In the genomic region with DNA sequence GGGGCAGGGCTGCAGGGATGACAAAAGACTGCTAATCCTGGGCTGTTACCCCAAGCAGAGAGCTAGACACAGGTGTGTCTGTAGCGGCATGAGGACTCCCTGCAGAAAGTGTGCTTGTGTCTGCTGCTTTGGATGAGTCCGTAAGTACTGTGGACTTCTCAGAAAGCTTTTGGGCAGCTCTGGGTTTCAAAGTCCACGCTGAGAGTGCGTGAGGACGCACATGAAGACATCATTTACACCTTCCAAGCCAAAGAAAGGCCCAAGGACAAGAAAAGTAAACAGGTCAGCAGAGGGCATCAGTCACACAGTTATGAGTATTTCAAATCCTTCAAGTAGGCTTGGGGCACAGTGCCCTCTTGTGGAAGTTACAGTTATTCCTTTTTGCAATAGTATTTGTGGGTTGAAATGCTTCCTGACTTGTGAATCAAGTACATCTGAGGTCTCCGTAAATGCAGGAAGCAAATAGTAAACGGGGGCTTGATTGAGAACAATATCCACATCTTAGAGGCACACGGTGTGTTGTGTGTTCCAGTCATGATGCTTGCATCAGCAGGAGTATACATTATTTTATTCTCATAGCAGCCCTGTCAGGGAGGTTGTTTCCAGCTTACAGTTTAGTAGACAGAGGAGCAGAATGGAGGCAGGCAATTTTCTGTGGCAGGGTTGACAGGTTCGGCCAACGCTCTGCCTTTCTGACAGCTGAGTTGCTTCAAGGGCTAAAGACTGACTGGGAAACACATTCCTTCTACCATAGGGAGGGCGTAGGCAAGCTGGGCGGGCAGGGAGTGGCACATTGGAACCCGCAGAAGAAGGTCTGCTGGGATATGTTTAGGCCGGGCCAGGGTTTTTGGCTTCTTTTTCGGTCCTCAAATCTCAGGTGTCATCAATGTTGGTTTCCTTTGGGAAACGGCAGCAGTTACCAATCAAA, we compare ENCODE assay signal across 8 mouse cellular contexts. TPM values are rescaled to one million over a fixed set of nuclear protein-coding genes. Genes with fewer than 3 reads are reported as not detected.
DNase-seq lines count a peak whose midpoint lies in the region; ATAC-seq and TF ChIP-seq lines count a peak whose summit lies in the region.

No protein-coding gene starts in this region.

- no peak for TF ChIP-seq POLR2A in MEL (IDR thresholded peaks at IDR 0.05; ENCODE audit: control insufficient read depth in 1 of 2, insufficient read depth in 1 of 2, low read depth in 1 of 2, low read length in 2 of 2, poor library complexity in 1 of 2)

- 51% methylated on average over 16 of the region's 16 CpGs for WGBS in forebrain, embryonic 15.5 days
- 39% methylated on average over 16 of the region's 16 CpGs for WGBS in lung, embryonic 15.5 days

- peaks cover 2 to 4% of the 10 kb centered on the region in 2 experiments; a peak in 3 of 4 replicates for H3K27me3 ChIP-seq in MEL (ENCODE audit: control insufficient read depth in 1 of 2, insufficient read depth in 2 of 2, low read length in 2 of 2)
- H3K27me3 ChIP-seq in forebrain, embryonic 15.5 days = no peaks in the 10 kb centered on the region
- H3K27me3 ChIP-seq in lung, embryonic 15.5 days = no peaks in the 10 kb centered on the region

- H3K9me3 ChIP-seq in MEL (replicated peaks; ENCODE audit: insufficient read depth, low read length) = no peaks in the 10 kb centered on the region
- no peaks in the 10 kb centered on the region for H3K9me3 ChIP-seq in forebrain, embryonic 15.5 days
- no peaks in the 10 kb centered on the region for H3K9me3 ChIP-seq in lung, embryonic 15.5 days

- H3K36me3 ChIP-seq in MEL (ENCODE audit: control insufficient read depth in 1 of 2, insufficient read depth in 2 of 2, low read length in 2 of 2) = 0 out of 4 replicates have a peak, but pooled peaks cover 0 to 4% of the 10 kb centered on the region in 2 experiments
- H3K36me3 ChIP-seq in forebrain, embryonic 15.5 days = no peaks in the 10 kb centered on the region
- 0 out of 2 replicates have a peak, but pooled peaks cover 2% of the 10 kb centered on the region for H3K36me3 ChIP-seq in lung, embryonic 15.5 days

- H3K79me2 ChIP-seq in MEL (ENCODE audit: control insufficient read depth, insufficient read depth, low read length, poor library complexity) = no peaks in the 10 kb centered on the region

- H3K4me1 ChIP-seq in MEL (ENCODE audit: control insufficient read depth in 1 of 2, insufficient read depth in 2 of 2, low read length in 2 of 2) = no peaks in the 10 kb centered on the region
- peaks cover 3% of the 10 kb centered on the region; the same call in 1 of the 2 replicates for H3K4me1 ChIP-seq in forebrain, embryonic 15.5 days
- peaks cover 10% of the 10 kb centered on the region for H3K4me1 ChIP-seq in lung, embryonic 15.5 days

- no peak overlapping the region for H3K4me2 ChIP-seq in forebrain, embryonic 15.5 days (replicated peaks)
- H3K4me2 ChIP-seq in lung, embryonic 15.5 days = no peak overlapping the region; the same call in 1 of the 2 replicates

- H3K9ac ChIP-seq in MEL (ENCODE audit: control insufficient read depth, low read depth, low read length, poor library complexity, severe bottlenecking) = no peak overlapping the region
- no peak overlapping the region for H3K9ac ChIP-seq in forebrain, embryonic 15.5 days (replicated peaks)
- no peak overlapping the region for H3K9ac ChIP-seq in lung, embryonic 15.5 days

- H3K27ac ChIP-seq in MEL (ENCODE audit: control insufficient read depth, low read depth, low read length) = no peak overlapping the region
- no peak overlapping the region for H3K27ac ChIP-seq in forebrain, embryonic 15.5 days (replicated peaks)
- H3K27ac ChIP-seq in layer of hippocampus, adult 2 months = no peak overlapping the region
- no peak overlapping the region for H3K27ac ChIP-seq in lung, embryonic 15.5 days

- TF ChIP-seq CTCF in MEL (IDR thresholded peaks at IDR 0.05 in 2 of 3, conservative IDR thresholded peaks at IDR 0.05 in 1 of 3; ENCODE audit: control insufficient read depth in 1 of 3, insufficient read depth in 1 of 3, low read depth in 2 of 3, low read length in 3 of 3, poor library complexity in 1 of 3, severe bottlenecking in 1 of 3) = peak; percentile 25 to 99 (median 72); a peak in 5 of 6 replicates
- peak; percentile 95 for TF ChIP-seq CTCF in layer of hippocampus, adult 2 months (conservative IDR thresholded peaks at IDR 0.05)

- peak; percentile 91 for DNase-seq in MEL (ENCODE audit: low read depth, low spot score)
- peak; percentile 57 for DNase-seq in cerebellum, adult 11-12 months
- DNase-seq in heart, postnatal 4 days = peak; percentile 84
- peak; percentile 73 to 85 for DNase-seq in layer of hippocampus, adult 2 months (ENCODE audit: low spot score in 2 of 2)
- peak; percentile 36 for DNase-seq in ovary, postnatal 10 days (ENCODE audit: low spot score)
- DNase-seq in thymus, postnatal 0 days (ENCODE audit: low spot score) = peak; percentile 91

- no peak overlapping the region for H3K4me3 ChIP-seq in MEL (ENCODE audit: control insufficient read depth in 1 of 2, insufficient read depth in 1 of 2, low read depth in 2 of 2, low read length in 2 of 2)
- H3K4me3 ChIP-seq in forebrain, embryonic 15.5 days = no peak overlapping the region
- H3K4me3 ChIP-seq in layer of hippocampus, adult 2 months = no peak overlapping the region
- no peak overlapping the region for H3K4me3 ChIP-seq in lung, embryonic 15.5 days

- no peak for TF ChIP-seq EP300 in MEL (IDR thresholded peaks at IDR 0.05; ENCODE audit: low read depth in 1 of 2, low read length in 2 of 2)

- TF ChIP-seq RAD21 in MEL (IDR thresholded peaks at IDR 0.05; ENCODE audit: low read depth, low read length) = peak; percentile 96

- peak; percentile 76 for ATAC-seq in forebrain, embryonic 15.5 days (replicated peaks)
- peak; percentile 79; the same call in 1 of the 2 replicates for ATAC-seq in lung, embryonic 15.5 days (ENCODE audit: borderline replicate concordance, extremely low read depth, low FRiP score, low TSS enrichment)

TF ChIP-seq in MEL, 35 proteins besides CTCF, POLR2A, EP300 and RAD21:
- 0 out of 2 replicates have a peak, but pooled peaks have one; percentile 22 for TF ChIP-seq ZNF384 (IDR thresholded peaks at IDR 0.05; ENCODE audit: low read depth, low read length)
- TF ChIP-seq SMC3 (IDR thresholded peaks at IDR 0.05; ENCODE audit: low read depth, low read length) = peak; percentile 93
- TF ChIP-seq ZC3H11A (IDR thresholded peaks at IDR 0.05; ENCODE audit: low read depth, low read length) = peak; percentile 97
- TF ChIP-seq SIN3A (IDR thresholded peaks at IDR 0.05; ENCODE audit: low read length) = peak; percentile 66; the same call in 1 of the 2 replicates
- no peak for TF ChIP-seq ZKSCAN1 (IDR thresholded peaks at IDR 0.05; ENCODE audit: low read depth, low read length)
- TF ChIP-seq MYB (IDR thresholded peaks at IDR 0.05; ENCODE audit: low read depth, low read length) = no peak
- TF ChIP-seq MAFK (IDR thresholded peaks at IDR 0.05; ENCODE audit: borderline replicate concordance, low read depth, low read length) = no peak
TF ChIP-seq in MEL: peak in this region for 4.

RNA-seq across cellular contexts. Expression of a gene that starts 2.9 kb away (rescaled TPM):
- not detected in 2 replicates for total RNA-seq in MEL (2012; rRNA removed)
- polyA plus RNA-seq in MEL (2012; ENCODE audit: insufficient read depth in 1 of 2, insufficient read length in 2 of 2, low read depth in 1 of 2, low replicate concordance in 2 of 2, missing spikeins in 1 of 2) = not detected
- 0.17 TPM in 1 of 2 replicates, not detected in the other for polyA plus RNA-seq in forebrain, embryonic 15.5 days (2015; fragmentation: Nextera tagmentation; extraction: Ambion mirVana)
- not detected for total RNA-seq in heart, postnatal 4 days (2021)
- total RNA-seq in layer of hippocampus, adult 2 months (2021) = not detected
- not detected in 2 replicates for polyA plus RNA-seq in lung, embryonic 15.5 days (2015; fragmentation: Nextera tagmentation; extraction: Ambion mirVana)
- 0.13 and 0.40 TPM in 2 replicates for polyA plus RNA-seq in thymus, postnatal 0 days (2015; fragmentation: Nextera tagmentation; extraction: Ambion mirVana)

RNA-seq across cellular contexts. Expression of a gene that starts 7.5 kb away (rescaled TPM):
- total RNA-seq in MEL (2012; rRNA removed) = 4.1 and 4.2 TPM in 2 replicates
- 1 to 10 TPM in 1 of 2 experiments, not detected in 1; 9.8 TPM for polyA plus RNA-seq in MEL (2012; ENCODE audit: insufficient read depth in 1 of 2, insufficient read length in 2 of 2, low read depth in 1 of 2, low replicate concordance in 2 of 2, missing spikeins in 1 of 2)
- 32.7 and 33.3 TPM in 2 replicates for polyA plus RNA-seq in forebrain, embryonic 15.5 days (2015; fragmentation: Nextera tagmentation; extraction: Ambion mirVana)
- total RNA-seq in heart, postnatal 4 days (2021) = 10 to 100 TPM; 14.8 to 16.7 TPM
- 10 to 100 TPM; 13.3 to 14.5 TPM for total RNA-seq in layer of hippocampus, adult 2 months (2021)
- polyA plus RNA-seq in lung, embryonic 15.5 days (2015; fragmentation: Nextera tagmentation; extraction: Ambion mirVana) = 35.7 and 36.4 TPM in 2 replicates
- 27.7 and 29.6 TPM in 2 replicates for polyA plus RNA-seq in thymus, postnatal 0 days (2015; fragmentation: Nextera tagmentation; extraction: Ambion mirVana)

Comparison
In these comparisons a context has a peak if more than half of its experiments do, and no peak if none do; other contexts are left out.
1. DNase-seq: peak in every context shown above with its lines; median percentile 91 in MEL; 91 in thymus, postnatal 0 days; 84 in heart, postnatal 4 days; 79 in layer of hippocampus, adult 2 months; 57 in cerebellum, adult 11-12 months; 36 in ovary, postnatal 10 days.